Mouse (Mus musculus) gastrocnemius, adult 8-10 months (tissue): Measurements from ENCODE around the gene Nrgn. TPM values are rescaled to one million over a fixed set of nuclear protein-coding genes. Genes with fewer than 3 reads are reported as not detected.

Experiments used
- total RNA-seq, 4 experiments: library from RNA; stranded (reverse); gene quantifications; 2 replicates each; pipeline ENCODE4 v1.2.4; 2022

Nrgn gene
- total RNA-seq, 4 experiments from 2014 or later = 0.44 to 0.67 (median 0.55) TPM

Other genes with a start within 250 kb of the Nrgn start
- 1 to 10 TPM; 1.3 to 1.7 (median 1.6) TPM for gene Ccdc15, start 204.5 kb downstream of the Nrgn start, total RNA-seq
- gene Hepacam, start 185.6 kb downstream of the Nrgn start, total RNA-seq = under 1 TPM in 1 of 4 experiments, not detected in 3; 0.21 TPM
- 1 to 10 TPM; 6.8 to 9.2 (median 7.1) TPM for gene Robo4, start 151.0 kb downstream of the Nrgn start, total RNA-seq
- not detected for gene Robo3, start 119.7 kb downstream of the Nrgn start, total RNA-seq
- gene Msantd2, start 63.6 kb downstream of the Nrgn start, total RNA-seq = 1 to 10 TPM; 2.2 to 3.2 (median 2.3) TPM
- 10 to 100 TPM; 11.7 to 19.3 (median 15.3) TPM for gene Esam, start 24.8 kb downstream of the Nrgn start, total RNA-seq
- gene Vsig2, start 13.6 kb downstream of the Nrgn start, total RNA-seq = 1 to 10 TPM in 1 of 4 experiments, under 1 TPM in 3; 0.70 to 2.1 (median 0.78) TPM
- 1 to 10 TPM; 3.5 to 5.0 (median 4.1) TPM for gene Siae, start 2.8 kb upstream of the Nrgn start, total RNA-seq
- 1 to 10 TPM; 1.6 to 3.1 (median 2.2) TPM for gene Spa17, start 60.8 kb upstream of the Nrgn start, total RNA-seq
- 10 to 100 TPM; 27.5 to 33.7 (median 28.8) TPM for gene Tbrg1, start 104.4 kb upstream of the Nrgn start, total RNA-seq
- gene Panx3, start 116.3 kb upstream of the Nrgn start, total RNA-seq = not detected
- not detected for gene Olfr160, start 163.3 kb upstream of the Nrgn start, total RNA-seq
- not detected for gene Olfr874, start 192.2 kb upstream of the Nrgn start, total RNA-seq
- not detected for gene Olfr875, start 219.0 kb upstream of the Nrgn start, total RNA-seq